Mouse (Mus musculus): ENCODE results near the gene Tomm22.
"Not testable (repeated sequence)": the region's sequence is repeated elsewhere in the genome, so short reads cannot be mapped to it uniquely, and the experiment has no call there.

Tomm22 gene

DNA sequence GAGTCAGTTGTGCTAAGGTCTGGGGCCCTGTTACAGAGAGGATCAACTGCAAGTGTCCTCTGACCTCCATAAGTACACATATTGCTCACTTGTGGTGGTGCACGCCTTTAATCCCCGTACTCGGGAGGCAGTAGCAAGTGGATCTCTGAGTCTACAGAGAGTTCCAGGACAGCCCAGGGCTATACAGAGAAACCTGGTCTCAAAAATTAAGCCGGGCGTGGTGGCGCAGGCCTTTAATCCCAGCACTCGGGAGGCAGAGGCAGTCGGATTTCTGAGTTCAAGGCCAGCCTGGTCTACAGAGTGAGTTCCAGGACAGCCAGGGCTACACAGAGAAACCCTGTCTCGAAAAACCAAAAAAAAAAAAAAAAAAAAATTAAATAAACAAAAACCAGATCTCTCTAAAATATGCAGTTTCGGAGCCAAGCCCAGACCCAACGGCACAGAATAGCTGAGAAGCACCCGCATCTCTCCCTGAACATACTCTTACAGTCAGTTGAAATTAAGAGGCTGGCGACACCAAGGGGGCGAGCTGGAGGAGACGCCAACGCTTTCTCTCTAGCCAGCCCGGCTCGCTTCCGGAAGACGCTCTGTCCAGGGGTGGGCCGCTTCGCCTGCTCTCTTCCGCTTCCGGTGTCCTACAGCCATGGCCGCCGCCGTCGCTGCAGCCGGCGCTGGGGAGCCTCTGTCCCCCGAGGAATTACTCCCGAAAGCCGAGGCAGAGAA lies at the start of gene Tomm22:
Tomm22 (plus strand) TSS at position 613 of the 723 bp plus-strand sequence.
- peak; percentile 85 for DNase-seq (ENCODE audit: low read depth, low spot score)

DNA sequence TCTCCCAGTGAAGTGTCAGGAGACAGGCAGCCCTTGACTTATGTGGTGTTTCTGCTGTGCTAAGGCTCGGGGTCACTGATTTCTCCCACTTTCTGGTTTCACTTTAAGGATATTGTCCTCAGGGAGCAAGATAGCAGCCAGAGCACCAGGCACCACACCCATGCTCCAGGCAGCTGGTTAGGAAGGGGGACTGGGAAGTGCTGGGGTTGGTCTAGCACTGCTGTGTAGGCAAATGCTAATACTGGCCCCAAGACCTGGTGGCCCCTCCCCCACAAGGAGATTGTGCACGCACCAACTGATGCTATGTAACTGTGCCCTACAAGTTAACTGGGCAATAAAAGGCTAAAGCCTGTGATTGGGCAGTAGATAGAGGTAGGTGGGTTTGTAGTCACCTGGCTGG lies 40.2 kb upstream of the Tomm22 start:
- no peak for DNase-seq (ENCODE audit: low read depth, low spot score)

DNA sequence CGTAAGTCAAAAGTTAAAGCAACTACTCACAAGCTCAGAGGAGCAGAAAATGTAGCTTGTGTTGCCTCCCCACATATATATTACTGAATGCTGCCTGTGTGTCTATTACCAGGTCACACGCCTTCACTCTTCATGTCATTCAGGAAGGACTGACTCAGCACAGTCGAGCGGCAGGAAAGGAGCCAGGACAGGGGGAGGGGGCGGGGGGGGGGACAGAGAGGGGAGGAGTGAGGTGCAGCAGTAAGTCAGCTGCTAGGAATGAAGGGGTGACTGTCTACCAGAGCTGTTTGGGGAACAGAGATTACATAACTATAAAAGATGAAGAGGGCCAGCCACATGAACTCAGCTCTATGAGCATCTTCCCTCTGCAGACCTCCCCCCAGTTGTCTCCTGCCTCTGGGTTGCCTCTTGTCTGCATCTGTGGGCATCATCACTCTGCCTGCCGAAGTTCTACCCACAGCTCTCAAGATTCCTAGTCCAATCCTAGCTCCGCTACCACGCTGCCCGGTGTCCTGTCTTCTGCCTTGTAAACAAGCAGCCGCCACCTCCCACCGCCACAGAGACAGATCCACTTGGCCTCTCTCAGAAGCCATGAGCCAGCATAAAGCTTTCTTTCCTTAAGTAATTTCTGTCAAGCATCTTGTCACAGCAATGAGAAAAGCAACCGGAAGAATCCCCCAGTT lies 29.4 kb upstream of the Tomm22 start:
- DNase-seq (ENCODE audit: low read depth, low spot score): no peak

DNA sequence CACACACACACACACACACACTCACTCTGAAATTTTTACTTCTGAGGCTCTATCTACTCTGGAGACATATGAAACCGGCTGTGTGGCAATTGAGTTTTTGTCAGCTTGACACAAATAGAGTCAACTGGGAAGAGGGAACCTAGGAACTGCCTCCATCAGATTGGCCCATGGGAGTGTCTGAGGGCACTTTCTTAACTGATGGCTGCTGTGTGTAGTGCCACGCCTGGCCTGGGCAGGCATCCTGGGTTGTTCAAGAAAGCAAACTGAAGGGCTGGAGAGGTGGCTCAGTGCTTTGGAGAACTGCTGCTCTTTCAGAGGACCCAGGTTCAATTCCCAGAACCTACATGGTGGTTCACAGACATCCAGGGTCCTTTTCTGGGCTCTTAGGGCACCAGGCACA lies 25.2 kb upstream of the Tomm22 start:
- no peak for DNase-seq (ENCODE audit: low read depth, low spot score)

DNA sequence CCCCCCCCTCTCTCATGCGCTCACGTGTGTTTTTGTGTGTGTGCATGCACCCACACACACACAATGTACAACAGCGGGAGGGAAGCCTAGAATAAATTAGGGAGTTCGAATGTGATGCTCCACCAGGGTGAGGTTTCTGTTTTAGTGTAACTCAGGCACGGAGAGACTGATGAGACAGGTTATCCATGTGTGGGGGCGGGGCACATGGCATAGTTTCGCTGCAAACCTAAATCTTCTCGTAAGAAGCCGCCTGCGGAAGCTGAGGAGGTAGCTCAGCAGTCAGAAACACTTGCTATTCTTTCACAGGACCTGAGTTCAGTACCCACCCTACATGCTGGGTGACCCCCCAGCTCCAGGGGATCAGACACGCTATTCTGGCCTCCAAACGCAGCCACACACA lies 22.5 kb upstream of the Tomm22 start:
- no peak for DNase-seq (ENCODE audit: low read depth, low spot score)

DNA sequence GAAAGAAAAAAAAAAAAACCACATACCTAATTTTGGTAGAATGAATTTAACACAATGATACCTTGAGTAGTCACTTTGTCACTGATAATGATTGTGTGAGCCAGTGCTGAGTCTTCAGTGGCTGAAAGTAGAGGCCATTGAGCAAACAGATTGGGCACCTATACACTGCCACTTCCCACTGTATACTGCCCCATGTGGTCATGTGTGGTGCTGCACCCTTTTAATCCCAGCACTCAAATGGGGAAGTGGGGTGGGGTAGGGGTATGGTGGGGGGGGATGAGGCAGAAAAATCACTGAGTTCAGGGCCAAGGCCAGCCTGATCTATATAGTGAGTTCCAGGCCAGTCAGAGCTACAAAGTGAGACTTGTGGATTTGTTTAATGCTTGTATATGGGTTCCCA lies 20.1 kb upstream of the Tomm22 start:
- DNase-seq (ENCODE audit: low read depth, low spot score): peak; percentile 46

DNA sequence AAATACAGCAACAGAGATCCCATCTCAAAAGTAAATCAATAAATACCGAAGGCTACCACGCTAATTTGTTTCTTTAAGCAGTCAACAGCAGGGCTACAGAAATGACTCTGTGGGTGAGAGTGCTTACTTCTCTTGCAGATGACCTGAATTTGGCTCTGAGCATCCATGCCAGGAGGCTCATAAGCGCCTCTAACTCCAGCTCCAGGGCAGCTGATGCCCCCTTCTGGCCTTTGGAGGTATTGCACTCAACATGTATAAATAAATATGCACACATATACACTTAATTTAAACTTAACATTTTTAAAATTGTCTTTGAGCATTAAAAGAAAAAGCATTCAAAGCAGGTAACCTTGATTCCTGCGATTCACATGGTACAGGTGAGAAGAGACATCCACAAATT lies 19.2 kb upstream of the Tomm22 start:
- no peak for DNase-seq (ENCODE audit: low read depth, low spot score)

DNA sequence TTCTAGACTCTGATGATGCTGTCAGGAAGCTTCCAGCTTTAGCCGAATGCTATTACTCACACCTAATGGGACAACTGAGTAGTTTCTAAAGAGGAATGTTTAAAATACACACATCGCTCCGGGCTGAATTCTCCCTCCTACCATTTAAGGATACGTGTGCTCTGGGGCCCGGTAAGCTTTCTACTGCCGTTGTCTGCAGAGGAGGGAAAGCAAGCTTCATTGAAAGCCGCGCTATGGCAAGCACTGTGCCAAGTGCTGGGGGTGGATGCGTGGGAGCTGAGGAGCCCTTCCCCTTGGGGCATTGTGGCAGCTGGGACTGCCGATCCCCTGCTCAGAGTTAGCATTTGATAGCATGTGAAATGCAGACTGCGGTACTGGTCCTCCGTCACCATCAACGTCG lies 14.2 kb upstream of the Tomm22 start:
- DNase-seq (ENCODE audit: low read depth, low spot score): no peak

DNA sequence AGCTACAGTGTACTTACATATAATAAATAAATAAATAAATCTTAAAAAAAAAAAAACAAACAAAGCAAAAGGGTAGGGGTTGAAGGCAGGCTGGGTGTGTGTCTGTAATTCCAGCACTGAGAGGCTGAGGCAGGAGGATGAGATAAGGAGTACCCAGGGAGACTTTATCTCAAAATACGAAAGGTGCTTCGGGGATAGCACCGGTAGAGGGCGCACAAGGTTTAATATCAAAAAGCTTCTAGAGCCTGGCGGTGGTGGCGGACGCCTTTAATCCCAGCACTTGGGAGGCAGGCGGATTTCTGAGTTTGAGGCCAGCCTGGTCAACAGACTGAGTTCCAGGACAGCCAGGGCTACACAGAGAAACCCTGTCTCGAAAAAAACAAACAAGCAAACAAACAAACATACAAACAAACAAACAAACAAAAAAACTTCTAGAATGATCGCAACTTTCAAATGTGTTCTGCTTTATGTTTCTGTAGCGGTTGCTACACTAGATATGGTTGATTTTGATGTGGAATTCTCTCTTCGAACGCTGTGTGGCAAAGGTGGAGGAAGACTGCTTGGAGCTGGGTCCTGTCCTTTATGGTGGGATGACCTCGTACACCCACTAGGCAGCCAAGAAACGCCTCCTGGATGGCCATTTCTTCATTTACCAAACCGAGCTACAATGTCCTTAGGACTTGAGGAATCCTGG lies 12.7 kb upstream of the Tomm22 start:
- DNase-seq (ENCODE audit: low read depth, low spot score): peak; percentile 71

DNA sequence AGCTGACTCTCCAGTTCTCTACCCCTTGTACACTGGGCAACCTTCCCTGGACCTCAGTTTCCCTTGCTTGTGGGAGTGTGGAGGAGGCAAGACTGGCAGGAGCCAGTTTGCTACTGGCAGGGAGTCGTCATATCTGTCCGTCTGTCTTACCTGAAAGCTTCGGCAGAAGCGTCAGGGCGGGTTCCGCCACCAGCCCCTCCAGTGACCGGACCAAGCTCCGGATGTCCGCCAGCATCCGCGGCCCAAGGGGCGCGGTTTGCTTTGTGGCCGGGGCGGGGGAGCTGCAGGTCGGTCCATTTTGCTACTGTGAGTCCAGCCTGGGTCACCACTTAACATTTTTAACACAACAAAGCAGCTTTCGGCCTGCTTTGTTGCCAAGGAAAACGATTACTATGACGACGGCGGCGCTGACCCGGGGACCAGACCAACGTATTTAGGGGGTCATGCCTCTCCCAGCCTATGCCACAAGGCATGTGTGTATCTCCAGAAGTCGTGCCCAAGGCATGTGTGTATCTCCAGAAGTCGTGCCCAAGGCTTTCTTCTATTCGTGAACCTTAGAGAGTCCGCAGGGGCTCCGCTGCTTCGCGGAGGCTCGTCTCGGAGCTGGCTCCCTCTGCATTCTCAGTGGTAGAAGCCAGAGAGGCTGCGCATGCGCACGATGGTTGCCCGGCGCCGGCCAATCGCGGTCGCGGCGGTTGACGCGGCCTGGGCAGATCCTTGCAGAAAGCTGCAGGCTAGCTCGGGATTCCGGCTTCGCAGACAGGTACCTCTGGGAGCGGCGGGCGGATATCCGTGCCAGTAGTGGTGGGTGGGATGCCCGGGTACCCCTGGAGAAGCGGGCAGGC lies 11.9 kb upstream of the Tomm22 start, which contains the start of the genes Fam227a and Cby1:
Fam227a (minus strand) TSS at position 426 of the 845 bp plus-strand sequence.
Cby1 (plus strand) TSS at position 669 of the 845 bp plus-strand sequence.
- DNase-seq (ENCODE audit: low read depth, low spot score): peak; percentile 92

DNA sequence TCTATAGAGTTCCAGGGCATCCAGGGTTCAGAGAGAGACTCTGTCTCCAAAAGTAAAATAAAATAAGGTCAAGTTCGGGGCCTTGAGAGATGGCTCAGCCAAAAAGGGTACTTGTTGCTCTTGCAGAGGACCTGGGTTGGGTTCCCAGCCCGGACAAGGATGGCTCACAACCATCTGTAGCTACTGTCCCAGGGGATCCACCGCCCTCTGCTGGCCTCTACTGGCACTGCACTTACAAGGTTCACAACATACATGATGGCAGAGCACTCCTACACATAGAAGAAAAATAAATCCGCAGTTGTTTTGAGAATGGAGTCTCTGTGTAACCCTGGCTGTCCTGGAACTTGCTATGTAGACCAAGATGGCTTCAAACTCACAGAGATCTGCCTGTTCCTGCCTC lies 8.8 kb upstream of the Tomm22 start:
- DNase-seq (ENCODE audit: low read depth, low spot score): no peak

DNA sequence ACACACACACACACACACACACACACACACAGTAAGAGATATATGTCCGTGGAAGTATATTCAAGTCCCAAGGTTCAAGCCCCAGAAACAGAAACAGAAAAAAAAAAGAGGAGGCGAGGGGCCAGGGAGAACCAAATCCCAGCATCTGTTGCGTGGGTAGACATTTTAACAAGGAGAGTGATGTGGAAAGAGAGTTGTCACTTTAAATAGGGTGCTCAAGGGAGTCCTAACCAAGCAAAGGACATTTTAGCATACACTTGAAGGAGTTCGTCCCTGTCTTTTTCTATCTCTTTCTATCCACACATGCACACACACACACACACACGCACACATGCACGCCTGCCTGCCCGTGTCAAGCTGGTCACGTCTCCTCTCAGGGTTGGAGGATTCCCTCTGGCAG lies 6.0 kb upstream of the Tomm22 start:
- DNase-seq (ENCODE audit: low read depth, low spot score): no peak

DNA sequence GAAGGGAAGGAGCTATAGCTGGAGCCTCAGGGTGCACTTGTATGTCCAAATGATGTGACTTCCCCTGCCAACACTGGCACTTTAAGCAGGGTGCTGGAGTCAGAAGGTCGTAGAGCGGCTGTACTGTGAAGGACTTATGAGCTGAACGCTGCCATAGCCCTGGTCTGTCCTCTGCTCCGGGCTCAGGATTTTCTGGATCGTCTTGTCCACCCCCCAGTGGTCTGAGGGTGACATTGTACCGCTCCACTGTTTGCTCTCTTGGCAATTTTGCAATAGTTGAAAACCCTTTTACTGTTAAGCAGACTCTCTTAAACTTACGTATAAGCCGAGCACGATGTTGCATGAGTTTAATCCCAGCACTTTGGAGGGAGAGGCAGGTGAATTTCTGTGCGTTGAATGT lies 1.5 kb upstream of the Tomm22 start:
- DNase-seq (ENCODE audit: low read depth, low spot score): no peak

DNA sequence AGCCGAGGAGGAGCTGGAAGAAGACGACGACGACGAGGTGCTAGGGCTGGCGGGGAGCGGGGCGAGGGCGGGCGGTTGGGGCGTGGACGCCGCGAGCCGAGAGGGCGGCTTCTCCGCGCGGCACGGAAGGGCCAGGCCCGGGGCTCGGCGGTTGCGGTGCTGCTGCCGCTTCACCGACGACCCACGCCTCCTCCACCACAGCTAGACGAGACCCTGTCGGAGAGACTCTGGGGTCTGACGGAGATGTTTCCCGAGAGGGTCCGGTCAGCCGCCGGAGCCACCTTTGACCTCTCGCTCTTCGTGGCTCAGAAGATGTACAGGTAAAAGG lies 275 bp downstream of the Tomm22 start:
- no peak for DNase-seq (ENCODE audit: low read depth, low spot score)

DNA sequence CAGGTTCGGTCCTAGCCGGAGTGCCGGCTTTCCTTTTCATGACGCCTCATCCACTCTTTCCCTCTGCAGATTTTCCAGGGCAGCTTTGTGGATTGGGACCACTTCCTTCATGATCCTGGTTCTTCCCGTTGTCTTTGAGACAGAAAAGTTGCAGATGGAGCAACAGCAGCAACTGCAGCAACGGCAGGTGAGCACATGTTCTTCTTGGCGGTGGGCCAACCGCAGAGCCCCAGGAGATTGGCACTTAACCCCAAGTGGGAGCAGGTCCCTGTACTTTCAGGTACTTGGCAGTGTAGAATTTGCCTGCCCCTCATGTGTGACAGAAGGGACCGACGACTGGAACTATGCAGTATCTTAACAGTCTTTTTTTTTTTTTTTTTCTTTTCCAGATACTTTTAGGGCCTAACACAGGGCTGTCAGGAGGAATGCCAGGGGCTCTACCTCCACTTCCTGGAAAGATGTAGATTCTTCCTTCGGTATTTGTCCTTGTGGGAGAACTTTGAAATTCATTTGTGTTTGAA lies 1.2 kb downstream of the Tomm22 start:
- DNase-seq (ENCODE audit: low read depth, low spot score): not testable (repeated sequence)

DNA sequence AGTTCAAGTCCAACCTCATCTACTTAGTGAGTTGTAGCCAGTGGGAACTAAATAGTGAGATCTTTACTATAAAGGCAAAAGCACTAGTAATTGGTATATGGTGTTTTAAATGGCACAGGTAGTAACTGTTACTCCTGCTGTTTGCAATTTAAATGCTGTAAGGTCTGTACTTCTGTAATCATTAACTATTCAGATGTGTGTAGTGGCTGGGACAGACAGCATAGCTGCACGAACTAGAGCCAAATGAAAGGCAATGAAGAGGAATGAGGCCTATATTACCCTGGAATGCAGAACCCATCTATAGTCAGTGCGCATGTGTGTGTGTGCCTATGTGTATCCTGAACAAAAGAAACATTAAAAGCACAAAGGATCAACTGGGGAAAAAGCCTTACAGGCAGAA lies 7.3 kb downstream of the Tomm22 start:
- DNase-seq (ENCODE audit: low read depth, low spot score): no peak

DNA sequence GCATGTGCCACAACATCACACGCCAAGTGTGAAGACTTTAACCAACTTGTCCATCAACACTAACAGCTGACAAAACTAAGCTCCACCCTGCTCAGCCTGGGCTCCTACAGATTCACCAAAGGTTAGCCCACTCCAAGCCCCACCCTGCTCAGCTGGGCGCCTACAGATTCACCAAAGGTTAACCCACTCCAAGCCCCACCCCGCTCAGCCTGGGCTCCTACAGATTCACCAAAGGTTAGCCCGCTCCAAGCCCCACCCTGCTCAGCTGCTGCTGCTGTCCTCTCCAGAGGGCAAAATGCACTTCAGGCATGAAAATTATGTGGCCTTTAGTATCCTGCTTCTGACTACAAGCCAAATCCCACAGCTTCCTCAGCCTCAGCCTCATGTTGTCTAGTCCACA lies 11.3 kb downstream of the Tomm22 start:
- DNase-seq (ENCODE audit: low read depth, low spot score): no peak

DNA sequence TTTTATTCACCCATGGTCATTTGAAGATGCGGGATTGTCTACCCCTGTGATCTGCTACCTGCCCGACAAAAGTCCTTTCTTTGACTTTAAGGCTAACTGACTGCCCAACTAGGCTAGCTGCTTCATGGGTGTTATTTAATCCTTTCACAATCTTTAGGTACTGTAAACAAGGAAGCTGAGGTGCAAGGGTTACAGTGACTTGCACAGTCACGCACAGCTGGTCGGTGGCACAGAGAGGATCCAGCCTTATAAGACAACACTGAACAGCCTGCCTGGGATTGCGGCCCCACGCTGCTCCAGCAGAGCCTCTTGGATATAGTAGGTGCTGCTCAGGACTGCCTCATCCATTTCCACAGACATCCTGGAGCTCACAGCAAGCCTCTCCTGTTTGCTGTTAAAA lies 12.5 kb downstream of the Tomm22 start:
- no peak for DNase-seq (ENCODE audit: low read depth, low spot score)

DNA sequence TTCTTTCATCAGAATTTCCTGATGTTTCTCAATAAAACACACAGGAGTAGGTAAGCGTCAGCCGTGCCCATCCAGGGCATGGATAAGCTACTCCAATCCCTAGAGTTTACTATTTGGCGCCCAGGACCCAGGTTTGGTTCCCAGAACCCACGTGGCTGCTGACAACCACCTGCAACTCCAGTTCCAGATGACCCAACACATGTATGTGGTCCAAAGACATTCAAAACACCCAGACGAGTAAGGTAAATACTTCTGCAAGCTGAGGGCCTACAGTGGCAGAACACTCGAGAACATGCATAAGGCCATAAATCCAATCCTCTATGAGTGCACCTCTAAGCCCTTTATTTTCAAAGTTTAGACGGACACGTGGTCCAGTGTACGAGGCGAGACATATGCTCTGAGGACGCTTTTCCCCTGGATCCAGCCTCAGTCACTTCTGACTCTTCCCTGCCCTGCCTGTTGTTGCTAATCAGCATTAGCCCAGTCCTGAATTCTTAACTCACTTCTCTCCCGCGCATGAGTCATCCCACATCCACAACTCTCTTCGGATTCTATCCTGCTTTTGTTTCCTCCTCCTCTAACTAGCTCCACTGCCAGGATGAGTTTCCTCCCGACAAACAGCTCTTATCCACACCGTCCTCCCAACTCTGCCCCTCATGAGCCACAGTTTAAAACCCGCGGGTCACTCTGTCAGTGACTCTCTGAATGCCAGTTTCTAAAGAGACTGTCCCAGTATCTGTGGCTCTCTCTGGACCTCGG lies 13.2 kb downstream of the Tomm22 start:
- DNase-seq (ENCODE audit: low read depth, low spot score): no peak

DNA sequence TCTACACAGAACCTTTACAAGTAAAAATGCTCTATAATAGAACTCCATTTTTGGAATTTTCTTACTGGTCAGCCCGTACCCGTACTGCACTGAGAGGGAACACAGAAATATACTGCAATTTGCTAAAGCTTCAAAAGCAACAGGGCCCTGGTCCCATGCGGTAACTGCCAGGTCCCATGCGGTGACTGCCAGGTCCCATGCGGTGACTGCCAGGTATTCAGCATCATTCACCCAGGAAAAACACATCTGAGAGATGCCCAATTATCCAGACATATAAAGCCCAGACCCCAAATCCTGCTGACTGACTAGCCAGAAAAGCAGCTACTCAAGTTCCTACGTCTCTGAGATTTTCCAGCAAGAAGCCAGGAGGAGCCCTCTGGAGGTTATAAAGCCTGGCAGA lies 14.0 kb downstream of the Tomm22 start:
- DNase-seq (ENCODE audit: low read depth, low spot score): no peak

DNA sequence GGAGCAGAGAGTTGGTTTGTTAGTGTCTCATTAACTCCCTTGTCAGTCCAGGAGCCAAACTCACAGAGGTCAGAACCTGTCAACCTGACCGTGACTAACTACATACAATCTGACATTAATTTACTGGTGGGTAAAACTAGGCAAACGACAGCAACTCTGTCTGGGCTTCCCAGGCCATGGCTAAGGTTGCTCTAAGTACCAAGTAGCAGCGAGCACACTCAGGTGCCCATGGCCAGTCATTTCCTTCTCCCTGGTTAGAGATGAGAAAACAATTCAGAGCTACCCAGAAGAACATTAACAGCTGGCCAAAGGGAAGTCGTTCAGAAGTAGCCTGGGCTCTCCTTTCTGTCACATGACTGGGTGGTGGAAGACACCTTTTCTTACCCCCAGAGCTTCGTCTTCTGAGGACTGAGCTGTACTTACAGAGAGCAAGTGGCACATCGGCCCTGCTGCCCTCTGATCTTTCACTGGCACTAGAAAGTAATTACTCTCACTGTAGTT lies 14.5 kb downstream of the Tomm22 start:
- no peak for DNase-seq (ENCODE audit: low read depth, low spot score)

All from retina, postnatal 7 days (tissue).